Mouse (Mus musculus) lung, postnatal 0 days (tissue): ENCODE measurements around the gene Mtmr12. TPM values are rescaled to one million over a fixed set of nuclear protein-coding genes. Genes with fewer than 3 reads are reported as not detected.

Experiments
- ATAC-seq: fragments of 200-750 bp; cut with Nextera tagmentation; 2 replicates; pipeline ENCODE4 v1.8.0; 2017; ENCODE audit warnings: moderate library complexity
- DNase-seq: peaks from one replicate; pipeline ENCODE4 v3.0.0-alpha.2; 2016; ENCODE audit warnings: low spot score
- H3K27ac ChIP-seq: fragments of 300-500 bp; sonication (generic); 2 replicates; pipeline ENCODE4 v1.5.1; 2014; ENCODE audit warnings: antibody characterized with exemption, mild to moderate bottlenecking, low read length, mixed read lengths
- H3K27me3 ChIP-seq: fragments of 300-500 bp; sonication (generic); replicated peaks from 2 replicates; pipeline ENCODE4 v1.6.1; 2014; ENCODE audit warnings: low read length, mixed read lengths; ENCODE audit not compliant: insufficient read depth
- H3K36me3 ChIP-seq: fragments of 300-500 bp; sonication (generic); 2 replicates; pipeline ENCODE4 v1.6.1; 2014; ENCODE audit warnings: low read length, mixed read lengths; ENCODE audit not compliant: insufficient read depth
- H3K4me1 ChIP-seq: fragments of 300-500 bp; sonication (generic); 2 replicates; pipeline ENCODE4 v1.6.1; 2014; ENCODE audit warnings: antibody characterized with exemption, low read depth, low read length, mixed read lengths; ENCODE audit not compliant: insufficient read depth
- H3K4me2 ChIP-seq: fragments of 300-500 bp; sonication (generic); replicated peaks from 2 replicates; pipeline ENCODE4 v1.6.1; 2014; ENCODE audit warnings: low read depth, mild to moderate bottlenecking, low read length, moderate library complexity, mixed read lengths
- H3K4me3 ChIP-seq: fragments of 300-500 bp; sonication (generic); 2 replicates; pipeline ENCODE4 v1.5.1; 2014; ENCODE audit warnings: low read depth, low read length
- H3K9ac ChIP-seq: fragments of 300-500 bp; sonication (generic); replicated peaks from 2 replicates; pipeline ENCODE4 v1.6.1; 2014; ENCODE audit warnings: low read depth, mild to moderate bottlenecking
- H3K9me3 ChIP-seq: fragments of 300-500 bp; sonication (generic); 2 replicates; pipeline ENCODE4 v1.6.1; 2016; ENCODE audit warnings: low read length, mixed read lengths
- CTCF ChIP-seq: IDR thresholded peaks from 2 replicates; pipeline ENCODE4 v1.5.1; 2016; ENCODE audit warnings: antibody characterized with exemption, mild to moderate bottlenecking
- EP300 ChIP-seq: IDR thresholded peaks from 2 replicates; pipeline ENCODE4 v1.6.1; 2016; ENCODE audit warnings: antibody characterized with exemption, mild to moderate bottlenecking, control low read depth
- WGBS: fragments of 180-500 bp; shearing (Covaris S2); extraction: QIAGEN DNeasy Blood & Tissue Kit; methylation state at CpG from one replicate; pipeline ENCODE4 v1.1.7; 2014; 5-methylcytosine and 5-hydroxymethylcytosine counted together
- polyA plus RNA-seq: library from polyadenylated mRNA; unstranded; fragments of >200 nt; fragmentation: Nextera tagmentation; extraction: Ambion mirVana; gene quantifications from 2 replicates; pipeline ENCODE4 v1.2.1, GENCODE M21; 2015

Mtmr12 gene
- polyA plus RNA-seq, 1 experiment from 2014 or later = 14.6 TPM

DNA sequence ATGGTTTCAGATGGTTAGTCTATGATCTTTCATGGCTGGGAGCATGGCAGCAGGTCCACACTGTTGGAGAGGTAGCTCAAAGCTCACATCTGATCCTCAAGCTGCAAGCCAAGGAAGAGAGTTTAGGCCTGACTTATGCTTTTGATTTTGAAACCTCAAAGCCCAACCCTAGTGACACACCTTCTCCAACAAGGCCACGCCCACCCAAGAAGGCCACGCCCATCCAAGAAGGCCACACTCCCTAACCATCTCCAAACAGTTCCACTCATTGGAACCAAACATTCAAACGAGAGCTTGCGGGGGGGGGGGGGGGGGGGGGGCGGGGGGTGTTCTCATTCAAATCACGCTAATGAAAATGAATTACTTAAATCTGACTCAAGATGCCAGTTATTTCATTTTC lies 96.9 kb downstream of the Mtmr12 start:
- Histone ChIP-seq H3K27me3 (no peaks in the 10 kb centered on the region), H3K9me3 (no peaks in the 10 kb centered on the region), H3K27ac (no peak overlapping the region), H3K4me3 (no peak overlapping the region), H3K4me2 (no peak overlapping the region), H3K4me1 (peaks cover 3% of the 10 kb centered on the region; the same call in 1 of the 2 replicates), H3K36me3 (no peaks in the 10 kb centered on the region), H3K9ac (no peak overlapping the region)
- WGBS = 65% methylated on average over 5 of the region's 6 CpGs
- ATAC-seq = no peak
- TF ChIP-seq CTCF = no peak
- no peak for TF ChIP-seq EP300
- DNase-seq = no peak

DNA sequence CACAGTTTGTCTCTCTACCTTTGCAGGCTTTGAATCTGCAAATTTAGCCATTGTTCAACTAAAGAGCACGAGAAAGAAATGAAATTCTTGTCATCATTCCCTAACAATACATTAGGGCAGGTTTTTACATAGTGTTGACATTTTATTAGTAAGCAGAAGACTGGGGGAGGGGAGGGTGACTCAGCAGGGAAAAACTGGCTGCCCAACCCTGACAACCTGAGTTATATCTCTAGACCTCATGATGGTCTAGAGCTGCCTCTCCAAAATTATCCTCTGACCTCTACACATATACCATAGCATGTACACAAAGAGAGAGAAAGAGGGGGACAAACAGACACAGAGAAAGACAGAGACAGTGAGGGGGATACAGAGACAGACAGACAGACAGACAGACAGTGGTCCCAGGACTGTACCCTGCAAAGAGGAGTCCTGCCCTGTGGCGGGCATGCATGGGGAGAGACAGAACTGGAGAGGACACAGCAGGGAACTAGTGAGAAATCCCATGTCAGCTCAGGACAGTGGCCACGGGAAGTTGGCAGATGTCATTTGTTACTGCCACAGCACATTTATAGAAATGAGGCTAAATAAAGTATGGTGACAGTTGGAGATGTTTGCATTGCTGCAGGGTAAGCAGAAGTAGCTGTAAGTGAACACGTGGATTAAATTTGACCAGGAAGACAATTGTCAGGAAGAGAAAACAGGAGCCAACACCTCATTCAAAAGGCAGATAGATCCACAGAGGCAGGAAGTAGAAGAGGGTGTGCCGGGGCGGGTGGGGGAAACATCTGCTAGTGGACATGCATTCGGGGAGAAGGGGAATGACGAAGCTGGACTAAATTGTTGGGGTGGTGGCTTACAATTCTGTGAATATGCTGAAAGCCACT lies 101.6 kb downstream of the Mtmr12 start:
- Histone ChIP-seq H3K36me3 (no peaks in the 10 kb centered on the region), H3K4me3 (no peak overlapping the region), H3K27ac (no peak overlapping the region), H3K27me3 (no peaks in the 10 kb centered on the region), H3K9ac (no peak overlapping the region), H3K4me1 (peaks cover 3% of the 10 kb centered on the region; the same call in 1 of the 2 replicates), H3K9me3 (no peaks in the 10 kb centered on the region), H3K4me2 (no peak overlapping the region)
- DNase-seq = peak; percentile 36
- no peak for TF ChIP-seq CTCF
- no peak for TF ChIP-seq EP300
- WGBS = 24% methylated on average over 8 of the region's 8 CpGs
- peak; percentile 30; the same call in 1 of the 2 replicates for ATAC-seq

DNA sequence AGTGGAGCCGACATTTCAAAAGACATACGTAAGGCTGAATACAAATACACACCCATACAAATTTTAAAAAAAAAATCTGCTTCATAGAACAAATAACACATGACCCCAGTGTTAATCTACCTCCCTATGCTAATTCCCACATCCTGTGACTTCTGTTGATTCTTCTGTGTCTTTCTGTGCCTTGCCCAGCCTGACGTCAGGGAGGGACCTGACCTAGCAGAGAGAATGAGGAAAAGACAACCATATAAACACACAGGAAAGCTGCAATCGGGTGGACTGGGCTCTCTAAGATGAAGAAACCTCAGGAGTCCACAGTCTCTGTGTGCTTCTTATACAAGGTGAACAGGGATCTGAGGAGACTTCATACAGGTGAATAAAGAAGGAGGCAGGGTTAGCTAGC lies 102.3 kb downstream of the Mtmr12 start:
- Histone ChIP-seq H3K4me1 (peaks cover 3% of the 10 kb centered on the region; the same call in 1 of the 2 replicates), H3K36me3 (no peaks in the 10 kb centered on the region), H3K27ac (no peak overlapping the region), H3K9me3 (no peaks in the 10 kb centered on the region), H3K27me3 (no peaks in the 10 kb centered on the region), H3K4me3 (no peak overlapping the region), H3K4me2 (no peak overlapping the region), H3K9ac (no peak overlapping the region)
- peak; percentile 12; the same call in 1 of the 2 replicates for ATAC-seq
- no peak for DNase-seq
- 41% methylated on average over 4 of the region's 4 CpGs for WGBS
- TF ChIP-seq CTCF (no peak), EP300 (no peak)

DNA sequence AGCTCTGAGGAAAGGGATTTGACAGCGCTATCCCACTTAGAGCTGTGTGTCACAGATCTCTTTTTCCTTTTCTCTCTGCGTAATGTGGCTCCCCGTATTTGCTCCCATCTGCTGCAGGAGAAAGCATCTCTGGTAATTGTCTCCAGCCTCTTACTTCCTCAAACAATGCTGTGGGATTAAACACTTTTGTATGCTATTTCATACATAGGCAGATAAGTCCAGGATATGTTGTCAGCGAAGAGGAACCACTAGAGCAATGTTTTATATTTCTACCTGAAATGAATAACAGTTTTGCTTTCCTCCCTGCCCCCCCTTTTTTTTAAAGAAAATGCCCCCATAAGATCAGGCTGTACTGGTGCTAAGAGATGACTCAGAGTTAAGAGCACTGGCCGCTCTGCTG lies 103.7 kb downstream of the Mtmr12 start:
- Histone ChIP-seq H3K9ac (no peak overlapping the region), H3K9me3 (no peaks in the 10 kb centered on the region), H3K4me3 (no peak overlapping the region), H3K4me1 (peaks cover 3% of the 10 kb centered on the region; the same call in 1 of the 2 replicates), H3K27me3 (no peaks in the 10 kb centered on the region), H3K4me2 (no peak overlapping the region), H3K27ac (no peak overlapping the region), H3K36me3 (no peaks in the 10 kb centered on the region)
- ATAC-seq = no peak
- TF ChIP-seq CTCF (no peak), EP300 (no peak)
- WGBS = 93% methylated on average over 5 of the region's 5 CpGs
- no peak for DNase-seq

DNA sequence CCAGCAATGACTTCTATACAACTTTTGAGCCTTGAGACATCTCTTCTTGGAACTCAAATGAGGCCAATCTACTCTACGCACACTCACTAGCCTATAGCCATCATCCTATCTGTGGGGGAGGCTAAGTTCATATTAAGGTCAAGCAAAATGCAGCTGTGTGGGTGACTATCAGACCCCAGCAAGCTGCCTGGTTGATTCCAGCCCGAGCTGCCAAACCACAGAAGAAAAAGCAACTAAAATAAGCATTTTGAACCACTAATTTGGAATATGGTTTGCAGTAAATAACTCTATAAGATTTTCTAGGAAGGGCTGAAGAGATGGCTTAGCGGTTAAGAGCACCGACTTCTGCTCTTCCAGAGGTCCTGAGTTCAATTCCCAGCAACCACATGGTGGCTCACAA lies 105.8 kb downstream of the Mtmr12 start:
- DNase-seq = no peak
- WGBS = 78% methylated on average over 4 of the region's 4 CpGs
- TF ChIP-seq CTCF (no peak), EP300 (no peak)

DNA sequence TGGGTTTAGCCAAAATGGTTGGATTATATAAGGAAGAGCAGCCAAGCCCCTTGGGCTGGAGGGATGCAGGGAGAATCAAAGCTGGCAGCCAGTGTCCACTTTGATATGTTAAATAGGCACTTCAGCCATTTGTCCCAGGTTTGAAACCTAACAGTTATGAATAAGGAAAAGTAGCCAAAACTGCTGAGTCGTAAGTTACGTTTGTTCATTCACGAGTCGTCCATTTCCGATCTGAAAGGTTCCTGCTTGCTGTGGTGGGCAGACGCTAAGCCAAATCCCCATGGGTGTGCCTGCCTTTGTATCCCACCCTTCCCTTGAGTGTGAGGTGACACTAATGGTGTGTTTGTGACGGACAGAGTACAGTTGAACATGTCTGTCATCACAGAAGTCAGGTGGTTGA lies 106.6 kb downstream of the Mtmr12 start:
- 71% methylated on average over 7 of the region's 7 CpGs for whole genome bisulfite sequencing
- H3K9me3 ChIP-seq = no peaks in the 10 kb centered on the region
- H3K27me3 ChIP-seq = no peaks in the 10 kb centered on the region
- TF ChIP-seq EP300 (no peak), CTCF (no peak)
- H3K27ac ChIP-seq = no peak overlapping the region
- DNase-seq = no peak
- H3K4me1 ChIP-seq = peaks cover 2% of the 10 kb centered on the region; the same call in 1 of the 2 replicates
- no peaks in the 10 kb centered on the region for H3K36me3 ChIP-seq
- ATAC-seq = no peak
- no peak overlapping the region for H3K9ac ChIP-seq
- H3K4me2 ChIP-seq = no peak overlapping the region
- H3K4me3 ChIP-seq = no peak overlapping the region

More for the DNA sequence above, 105.8 kb downstream of the Mtmr12 start:
- no peaks in the 10 kb centered on the region for H3K27me3 ChIP-seq
- no peak for ATAC-seq
- no peak overlapping the region for H3K27ac ChIP-seq
- peaks cover 3% of the 10 kb centered on the region; the same call in 1 of the 2 replicates for H3K4me1 ChIP-seq
- H3K9ac ChIP-seq = no peak overlapping the region
- H3K4me2 ChIP-seq = no peak overlapping the region
- no peak overlapping the region for H3K4me3 ChIP-seq
- H3K9me3 ChIP-seq = no peaks in the 10 kb centered on the region
- no peaks in the 10 kb centered on the region for H3K36me3 ChIP-seq
